Mouse (Mus musculus) cerebellum, adult 9-11 months (tissue): ENCODE measurements around the gene Vmn2r27.

Source experiments
- DNase-seq: peaks from one replicate; pipeline ENCODE4 v3.0.0; 2022

Vmn2r27 gene

GRCm38 (mm10) chr6:124231756-124232155 is at the start of gene Vmn2r27:
TSS of gene Vmn2r27 (minus strand) at chr6:124231856.
- no peak for DNase-seq

DNA sequence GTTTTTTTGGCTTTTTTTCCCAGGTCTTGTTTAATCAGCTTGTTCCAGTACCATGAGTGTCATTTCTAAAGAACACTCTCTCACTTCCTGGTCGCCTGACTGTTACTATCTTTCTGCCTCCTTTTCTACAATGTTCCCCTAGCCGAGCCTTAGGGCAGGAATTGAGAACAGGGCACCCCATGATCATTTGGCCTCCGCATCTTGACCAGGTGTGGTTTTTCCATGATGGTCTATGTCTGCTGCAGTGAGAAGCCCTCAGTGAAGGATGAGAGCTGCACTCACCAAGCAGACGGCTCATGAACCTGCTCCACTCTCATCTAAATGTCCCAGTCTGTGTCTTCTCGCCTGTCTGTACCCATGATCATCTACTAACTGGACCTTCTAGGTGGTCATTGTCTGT is 46.6 kb upstream of the Vmn2r27 start:
- DNase-seq = no peak

DNA sequence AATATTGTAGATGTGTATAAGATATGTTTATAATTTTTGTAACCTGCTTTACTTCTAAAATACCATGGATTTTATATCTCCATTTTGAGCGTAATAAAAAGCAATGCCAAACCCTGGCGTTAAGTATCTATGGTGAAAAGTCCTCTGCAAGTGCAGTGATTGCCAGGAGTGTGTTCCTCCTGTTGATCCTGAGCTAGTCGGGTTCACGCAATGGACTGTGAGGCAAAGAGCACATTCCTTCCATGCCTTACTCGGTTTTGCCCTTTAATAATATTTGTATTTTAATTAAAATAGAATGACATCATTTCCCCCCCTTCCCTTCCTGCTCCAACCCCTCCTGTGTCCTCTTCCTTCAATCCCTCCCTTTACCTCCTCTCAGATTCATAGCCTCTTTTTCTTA is 46.0 kb upstream of the Vmn2r27 start:
- DNase-seq = no peak

- DNase-seq = no peak
Observed at GRCm38 (mm10) chr6:124273231-124273880, 41.7 kb upstream of the Vmn2r27 start.

DNA sequence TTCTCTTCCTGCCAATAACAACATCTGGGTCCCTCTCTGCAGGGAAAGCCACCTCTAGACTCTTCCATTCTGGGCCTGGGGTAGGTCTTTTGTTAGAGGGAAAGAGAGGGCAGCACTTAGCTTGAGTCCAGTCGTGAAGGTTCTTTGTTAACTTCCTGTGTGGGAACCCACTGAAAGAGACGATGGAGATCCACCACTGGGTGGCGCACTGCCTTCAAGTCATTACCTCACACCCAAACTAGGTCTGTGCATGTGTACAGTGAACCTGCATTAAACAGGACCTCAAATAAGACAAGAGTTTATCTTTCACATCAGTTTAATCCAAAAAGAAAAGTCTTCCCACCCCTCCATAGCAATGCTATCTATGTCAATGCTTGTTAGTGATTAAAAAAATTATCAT is 31.0 kb upstream of the Vmn2r27 start:
- DNase-seq = no peak

GRCm38 (mm10) chr6:124260198-124260931 is 28.7 kb upstream of the Vmn2r27 start:
- DNase-seq = peak; percentile 9

- DNase-seq = no peak
Observed at GRCm38 (mm10) chr6:124255721-124256470, 24.2 kb upstream of the Vmn2r27 start.

DNA sequence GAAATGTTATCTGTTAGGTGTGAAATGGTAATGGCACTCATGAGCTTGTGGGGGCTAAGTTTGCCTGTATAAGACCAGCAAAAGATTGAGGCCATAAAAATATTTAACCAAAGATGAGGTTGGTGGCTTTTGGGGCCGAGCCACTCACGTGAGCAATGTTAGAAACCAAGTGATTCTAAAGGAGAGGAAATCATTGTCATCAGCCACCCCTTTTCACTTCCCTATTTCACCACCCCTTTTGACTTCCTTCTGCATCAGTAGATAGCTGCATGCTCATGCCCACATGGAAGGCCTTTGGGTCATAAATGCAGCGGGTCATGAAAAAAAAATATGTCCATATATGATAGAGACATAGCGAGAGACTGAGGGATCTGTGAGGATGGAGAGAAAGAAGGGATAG is 29.5 kb downstream of the Vmn2r27 start:
- no peak for DNase-seq

DNA sequence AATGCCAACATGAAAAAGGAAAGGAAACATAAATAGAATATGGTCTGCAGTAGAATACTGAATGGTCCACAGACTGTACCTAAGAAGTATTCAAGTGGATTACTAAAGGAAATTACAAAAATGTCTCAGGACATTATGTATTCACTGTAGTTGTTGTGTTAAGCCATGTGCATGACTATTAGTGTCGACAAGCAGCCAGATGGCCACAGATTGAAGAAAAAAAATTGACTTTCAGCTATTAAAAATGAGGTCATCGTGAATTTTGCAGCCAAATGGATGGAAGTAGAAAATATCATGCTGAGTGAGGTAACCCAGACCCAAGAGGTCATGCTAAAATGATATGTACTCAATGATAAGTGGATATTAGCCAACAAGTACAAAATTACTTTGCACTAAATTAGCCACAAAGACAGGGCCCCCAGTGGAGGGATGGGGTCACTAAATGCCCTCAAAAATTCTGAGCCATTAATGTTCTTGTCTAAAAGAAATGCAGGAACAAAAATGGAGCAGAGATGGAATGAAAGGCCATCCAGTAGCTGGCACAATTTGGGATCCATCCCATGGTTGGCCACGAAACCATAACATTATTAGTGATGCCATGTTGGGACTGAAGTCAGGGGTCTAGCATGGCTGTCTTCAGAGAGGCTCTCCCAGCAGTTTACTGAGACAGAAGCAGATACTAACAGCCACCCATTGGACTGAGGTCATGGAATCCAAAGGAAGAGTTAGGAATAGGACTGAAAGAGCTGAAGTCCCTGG is 63.0 kb downstream of the Vmn2r27 start:
- peak; percentile 42 for DNase-seq

GRCm38 (mm10) chr6:124166596-124166995 is 65.1 kb downstream of the Vmn2r27 start:
- DNase-seq = no peak

DNA sequence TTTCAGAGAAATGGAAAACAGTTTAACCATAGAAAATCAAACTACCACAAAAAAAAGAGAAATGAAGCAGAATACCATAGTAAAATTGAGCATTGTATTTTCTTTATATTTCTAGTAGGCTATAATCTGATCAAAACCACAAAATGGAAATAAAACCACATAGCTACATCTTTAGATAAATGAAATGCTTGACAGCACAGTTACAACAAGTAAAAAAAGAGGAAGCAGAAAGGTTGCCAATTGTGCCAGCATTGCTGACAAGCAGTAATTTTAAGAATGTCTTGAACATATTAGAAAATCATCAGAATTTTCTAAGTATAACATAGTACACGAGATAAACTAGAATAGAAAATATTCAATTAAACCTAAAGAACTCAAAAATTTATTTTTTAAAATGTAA is 81.8 kb downstream of the Vmn2r27 start:
- DNase-seq = no peak
